Mouse (Mus musculus) lung, embryonic 15.5 days (tissue): ENCODE results near the gene Pla2g2c. TPM values are rescaled to one million over a fixed set of nuclear protein-coding genes. Genes with fewer than 3 reads are reported as not detected.

Source experiments
- ATAC-seq: fragments of 200-750 bp; cut with Nextera tagmentation; 2 replicates; pipeline ENCODE4 v1.8.0; 2017; ENCODE audit warnings: moderate number of reproducible peaks, borderline replicate concordance; ENCODE audit not compliant: low FRiP score, low TSS enrichment; ENCODE audit errors: extremely low read depth
- H3K27ac ChIP-seq: fragments of 300-500 bp; sonication (generic); 2 replicates; pipeline ENCODE4 v1.5.1; 2015; ENCODE audit warnings: moderate library complexity, mild to moderate bottlenecking, inconsistent platforms
- H3K27me3 ChIP-seq: fragments of 300-500 bp; sonication (generic); 2 replicates; pipeline ENCODE4 v1.6.1; 2015; ENCODE audit warnings: inconsistent platforms
- H3K36me3 ChIP-seq: fragments of 300-500 bp; sonication (generic); 2 replicates; pipeline ENCODE4 v1.6.1; 2015; ENCODE audit warnings: inconsistent platforms
- H3K4me1 ChIP-seq: fragments of 300-500 bp; sonication (generic); 2 replicates; pipeline ENCODE4 v1.6.1; 2015; ENCODE audit warnings: inconsistent platforms
- H3K4me2 ChIP-seq: fragments of 300-500 bp; sonication (generic); 2 replicates; pipeline ENCODE4 v1.6.1; 2015; ENCODE audit warnings: inconsistent platforms, mild to moderate bottlenecking, moderate library complexity
- H3K4me3 ChIP-seq: fragments of 300-500 bp; sonication (generic); 2 replicates; pipeline ENCODE4 v1.5.1; 2015; ENCODE audit warnings: mild to moderate bottlenecking, inconsistent platforms
- H3K9ac ChIP-seq: fragments of 300-500 bp; sonication (generic); 2 replicates; pipeline ENCODE4 v1.6.1; 2015; ENCODE audit warnings: inconsistent platforms
- H3K9me3 ChIP-seq: fragments of 300-500 bp; sonication (generic); 2 replicates; pipeline ENCODE4 v1.6.1; 2016; ENCODE audit warnings: inconsistent platforms
- WGBS: fragments of 180-500 bp; shearing (Covaris S2); methylation state at CpG from one replicate; pipeline ENCODE4 v1.1.7; 2015; 5-methylcytosine and 5-hydroxymethylcytosine counted together
- polyA plus RNA-seq: library from polyadenylated mRNA; unstranded; fragments of >200 nt; fragmentation: Nextera tagmentation; extraction: Ambion mirVana; gene quantifications from 2 replicates; pipeline ENCODE4 v1.2.1, GENCODE M21; 2015

The Pla2g2c gene
- polyA plus RNA-seq, 1 experiment from 2014 or later, result 0.30 TPM

- no peak overlapping the region for H3K9ac ChIP-seq
- no peak overlapping the region for H3K4me3 ChIP-seq
- H3K36me3 ChIP-seq, result no peaks in the 10 kb centered on the region
- H3K4me1 ChIP-seq, result peaks cover 52% of the 10 kb centered on the region
- peak overlapping the region; percentile 59; the same call in 1 of the 2 replicates for H3K27ac ChIP-seq
- no peaks in the 10 kb centered on the region for H3K27me3 ChIP-seq
- 23% methylated on average over 9 of the region's 9 CpGs for WGBS
- peak; percentile 83 for ATAC-seq
- no peak overlapping the region for H3K4me2 ChIP-seq
- H3K9me3 ChIP-seq, result no peaks in the 10 kb centered on the region
Observed at GRCm38 (mm10) chr4:138729018-138729703, 4.6 kb downstream of the Pla2g2c start.

DNA sequence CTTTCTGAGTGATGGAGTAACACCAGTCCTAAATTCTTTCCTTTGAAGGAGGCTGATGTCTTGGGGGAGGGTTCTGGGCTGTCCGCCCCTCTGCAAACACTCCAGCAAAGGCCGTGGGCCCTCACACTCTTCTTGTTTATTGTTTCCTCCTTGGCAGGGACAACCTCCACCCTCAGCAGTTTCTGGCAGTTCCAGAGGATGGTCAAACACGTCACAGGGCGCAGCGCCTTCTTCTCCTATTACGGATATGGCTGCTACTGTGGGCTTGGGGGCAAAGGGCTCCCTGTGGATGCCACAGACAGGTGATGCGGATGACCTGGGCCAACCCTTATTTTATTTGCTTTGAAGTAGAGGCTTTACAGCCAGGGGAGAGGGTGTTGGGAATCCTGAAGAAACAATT is 9.5 kb downstream of the Pla2g2c start:
- H3K9ac ChIP-seq, result no peak overlapping the region
- WGBS, result 50% methylated on average over 7 of the region's 7 CpGs
- no peaks in the 10 kb centered on the region for H3K9me3 ChIP-seq
- no peak overlapping the region for H3K4me2 ChIP-seq
- H3K4me1 ChIP-seq, result peaks cover 35% of the 10 kb centered on the region
- H3K27me3 ChIP-seq, result no peaks in the 10 kb centered on the region
- no peak for ATAC-seq
- no peak overlapping the region for H3K27ac ChIP-seq
- H3K4me3 ChIP-seq, result no peak overlapping the region
- H3K36me3 ChIP-seq, result no peaks in the 10 kb centered on the region

- Histone ChIP-seq H3K36me3 (no peaks in the 10 kb centered on the region), H3K9me3 (no peaks in the 10 kb centered on the region), H3K27ac (no peak overlapping the region), H3K27me3 (no peaks in the 10 kb centered on the region), H3K9ac (no peak overlapping the region), H3K4me2 (no peak overlapping the region), H3K4me1 (peaks cover 35% of the 10 kb centered on the region), H3K4me3 (no peak overlapping the region)
- ATAC-seq, result no peak
- 86% methylated on average over 4 of the region's 4 CpGs for WGBS
Observed at GRCm38 (mm10) chr4:138734863-138735262, 10.3 kb downstream of the Pla2g2c start.

GRCm38 (mm10) chr4:138737031-138737430 is 12.4 kb downstream of the Pla2g2c start, which contains the start of gene Ubxn10:
Gene Ubxn10 (minus strand): TSS chr4:138737167.
- no peak within 1 kb of the TSS for H3K4me3 ChIP-seq
- H3K27me3 ChIP-seq, result no peaks in the 10 kb centered on the region
- ATAC-seq, result peak; percentile 61
- H3K4me2 ChIP-seq, result no peak within 1 kb of the TSS
- H3K9me3 ChIP-seq, result no peaks in the 10 kb centered on the region
- no peaks in the 10 kb centered on the region for H3K36me3 ChIP-seq
- H3K27ac ChIP-seq, result peak within 1 kb of the TSS; percentile 58
- H3K9ac ChIP-seq, result no peak within 1 kb of the TSS
- peaks cover 35% of the 10 kb centered on the region for H3K4me1 ChIP-seq
- WGBS, result 39% methylated on average over 7 of the region's 7 CpGs

GRCm38 (mm10) chr4:138739136-138739851 is 14.7 kb downstream of the Pla2g2c start:
- WGBS, result 11% methylated on average over 7 of the region's 7 CpGs
- H3K27me3 ChIP-seq, result no peaks in the 10 kb centered on the region
- H3K36me3 ChIP-seq, result no peaks in the 10 kb centered on the region
- ATAC-seq, result no peak
- no peak overlapping the region for H3K4me3 ChIP-seq
- H3K9ac ChIP-seq, result no peak overlapping the region
- peaks cover 28% of the 10 kb centered on the region for H3K4me1 ChIP-seq
- no peaks in the 10 kb centered on the region for H3K9me3 ChIP-seq
- no peak overlapping the region; the same call in 1 of the 2 replicates for H3K27ac ChIP-seq
- no peak overlapping the region for H3K4me2 ChIP-seq

GRCm38 (mm10) chr4:138745884-138746283 is 21.3 kb downstream of the Pla2g2c start:
- Histone ChIP-seq H3K4me1 (peaks cover 11% of the 10 kb centered on the region; the same call in 1 of the 2 replicates), H3K4me2 (no peak overlapping the region), H3K27ac (no peak overlapping the region), H3K4me3 (no peak overlapping the region), H3K9ac (no peak overlapping the region), H3K27me3 (no peaks in the 10 kb centered on the region), H3K9me3 (no peaks in the 10 kb centered on the region), H3K36me3 (no peaks in the 10 kb centered on the region)
- 45% methylated on average over 4 of the region's 4 CpGs for WGBS
- no peak for ATAC-seq

- 84% methylated on average over 9 of the region's 9 CpGs for WGBS
- H3K36me3 ChIP-seq, result no peaks in the 10 kb centered on the region
- no peak overlapping the region for H3K4me2 ChIP-seq
- ATAC-seq, result no peak
- H3K9ac ChIP-seq, result no peak overlapping the region
- H3K27me3 ChIP-seq, result no peaks in the 10 kb centered on the region
- no peak overlapping the region for H3K27ac ChIP-seq
- H3K4me3 ChIP-seq, result no peak overlapping the region
- H3K9me3 ChIP-seq, result no peaks in the 10 kb centered on the region
- H3K4me1 ChIP-seq, result peaks cover 11% of the 10 kb centered on the region; the same call in 1 of the 2 replicates
Observed at GRCm38 (mm10) chr4:138746866-138747265, 22.3 kb downstream of the Pla2g2c start.

DNA sequence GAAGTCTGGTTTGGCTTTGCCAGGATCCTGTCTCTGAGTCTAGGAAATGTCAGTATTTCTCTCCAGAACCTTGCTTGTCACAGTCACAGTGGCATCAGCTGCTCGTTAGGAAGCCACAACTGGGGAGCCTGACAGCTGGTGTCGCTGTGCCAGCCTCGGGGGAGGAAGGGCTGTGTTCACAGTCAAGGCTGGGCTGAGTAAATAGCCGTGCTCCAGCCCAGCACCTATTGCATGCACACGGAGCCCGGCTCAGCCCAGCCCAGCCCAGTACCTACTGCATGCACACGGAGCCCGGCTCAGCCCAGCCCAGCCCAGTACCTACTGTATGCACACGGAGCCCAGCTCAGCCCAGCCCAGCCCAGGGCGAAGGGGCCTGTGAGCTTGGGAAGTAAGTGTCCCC is 23.3 kb downstream of the Pla2g2c start:
- Histone ChIP-seq H3K4me2 (no peak overlapping the region), H3K36me3 (no peaks in the 10 kb centered on the region), H3K27ac (no peak overlapping the region), H3K27me3 (no peaks in the 10 kb centered on the region), H3K4me3 (no peak overlapping the region), H3K9me3 (no peaks in the 10 kb centered on the region), H3K4me1 (peaks cover 11% of the 10 kb centered on the region; the same call in 1 of the 2 replicates), H3K9ac (no peak overlapping the region)
- WGBS, result 58% methylated on average over 10 of the region's 10 CpGs
- ATAC-seq, result no peak

- Histone ChIP-seq H3K4me2 (no peak overlapping the region), H3K27ac (no peak overlapping the region), H3K9me3 (no peaks in the 10 kb centered on the region), H3K9ac (no peak overlapping the region), H3K36me3 (no peaks in the 10 kb centered on the region), H3K4me1 (peaks cover 11% of the 10 kb centered on the region; the same call in 1 of the 2 replicates), H3K4me3 (no peak overlapping the region), H3K27me3 (no peaks in the 10 kb centered on the region)
- no peak for ATAC-seq
- WGBS, result 54% methylated on average over 8 of the region's 8 CpGs
Observed at GRCm38 (mm10) chr4:138748369-138749072, 23.9 kb downstream of the Pla2g2c start.

- Histone ChIP-seq H3K4me1 (peaks cover 7% of the 10 kb centered on the region; the same call in 1 of the 2 replicates), H3K27me3 (no peaks in the 10 kb centered on the region), H3K36me3 (no peaks in the 10 kb centered on the region), H3K9ac (no peak overlapping the region), H3K9me3 (no peaks in the 10 kb centered on the region), H3K4me3 (no peak overlapping the region), H3K27ac (no peak overlapping the region), H3K4me2 (no peak overlapping the region)
- no peak for ATAC-seq
- 86% methylated on average over 6 of the region's 6 CpGs for WGBS
Observed at GRCm38 (mm10) chr4:138752603-138753002, 28.0 kb downstream of the Pla2g2c start.

GRCm38 (mm10) chr4:138753608-138754007 is 29.0 kb downstream of the Pla2g2c start:
- Histone ChIP-seq H3K9ac (no peak overlapping the region), H3K36me3 (no peaks in the 10 kb centered on the region), H3K27me3 (no peaks in the 10 kb centered on the region), H3K4me1 (no peaks in the 10 kb centered on the region), H3K9me3 (no peaks in the 10 kb centered on the region), H3K4me3 (no peak overlapping the region), H3K4me2 (no peak overlapping the region), H3K27ac (no peak overlapping the region)
- no peak for ATAC-seq
- 89% methylated on average over 3 of the region's 3 CpGs for WGBS

DNA sequence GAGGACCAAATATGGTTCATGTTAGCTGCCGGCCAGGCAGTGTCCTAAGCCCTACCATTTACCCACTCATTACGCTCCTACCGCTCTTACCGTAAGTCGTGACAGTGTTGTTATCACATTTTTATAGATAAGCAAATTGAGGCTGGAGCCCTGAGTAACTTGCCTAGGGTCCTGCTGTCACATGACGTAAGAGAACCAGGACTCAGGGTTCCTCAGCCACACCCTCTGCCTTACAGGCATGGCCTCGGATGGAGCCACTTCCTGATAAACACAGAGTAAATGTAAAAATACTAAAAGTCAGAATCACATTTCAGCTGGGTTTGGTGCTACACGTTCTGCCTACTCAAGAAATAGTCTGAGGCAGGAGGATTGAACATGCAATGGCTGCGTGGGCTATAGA is 29.8 kb downstream of the Pla2g2c start:
- H3K4me2 ChIP-seq, result no peak overlapping the region
- no peaks in the 10 kb centered on the region for H3K4me1 ChIP-seq
- no peak overlapping the region for H3K27ac ChIP-seq
- no peak overlapping the region for H3K4me3 ChIP-seq
- ATAC-seq, result no peak
- H3K9me3 ChIP-seq, result no peaks in the 10 kb centered on the region
- no peaks in the 10 kb centered on the region for H3K27me3 ChIP-seq
- 55% methylated on average over 9 of the region's 9 CpGs for WGBS
- H3K36me3 ChIP-seq, result no peaks in the 10 kb centered on the region
- H3K9ac ChIP-seq, result no peak overlapping the region
